Mouse (Mus musculus): ENCODE measurements around the gene Xaf1.

Xaf1 gene

GRCm38 (mm10) chr11:72361385-72362346, 60.2 kb downstream of the Xaf1 start:
- peak; percentile 84 for DNase-seq (ENCODE audit: low read depth, low spot score)

GRCm38 (mm10) chr11:72362347-72362741, 60.9 kb downstream of the Xaf1 start, which contains the start of gene Tekt1:
TSS of gene Tekt1 (minus strand) at chr11:72362442.
- no peak for DNase-seq (ENCODE audit: low read depth, low spot score)
